Mouse (Mus musculus) G1E (cell line): ENCODE measurements at regions not wholly inside any gene's neighbourhood (a gene's known extent, or its start where the extent isn't known, plus 50 kb on each side); places are given as distances from the start of the nearest gene placed in this dataset.

Source experiments
- ATAC-seq: 2 replicates; pipeline ENCODE4 v1.8.0; 2016; ENCODE audit warnings: mild to moderate bottlenecking; ENCODE audit not compliant: insufficient number of reproducible peaks, poor library complexity, low FRiP score, severe bottlenecking; ENCODE audit errors: extremely low read depth
- DNase-seq: peaks from one replicate; pipeline ENCODE4 v3.0.0; 2012; ENCODE audit warnings: low spot score
- H3K27me3 ChIP-seq: 2 replicates; pipeline ENCODE4 v1.6.1; 2012; ENCODE audit warnings: mild to moderate bottlenecking, low read length, inconsistent platforms; ENCODE audit not compliant: insufficient read depth
- H3K36me3 ChIP-seq: replicated peaks from 2 replicates; pipeline ENCODE3; 2012; ENCODE audit warnings: mild to moderate bottlenecking, inconsistent platforms
- H3K4me1 ChIP-seq: 2 replicates; pipeline ENCODE4 v1.6.1; 2012; ENCODE audit warnings: low read depth, low read length, inconsistent platforms, mixed read lengths; ENCODE audit not compliant: insufficient read depth
- H3K4me3 ChIP-seq: 2 replicates; pipeline ENCODE4 v1.5.1; 2012; ENCODE audit warnings: low read depth, mild to moderate bottlenecking, inconsistent platforms, low read length, moderate library complexity, mixed read lengths
- H3K9me3 ChIP-seq: replicated peaks from 2 replicates; pipeline ENCODE4 v1.6.1; 2012; ENCODE audit warnings: inconsistent platforms
- CTCF ChIP-seq: IDR thresholded peaks from 2 replicates; pipeline ENCODE4 v1.5.1; 2012; ENCODE audit warnings: low read depth, low read length, inconsistent platforms, mixed read lengths
- GATA1 ChIP-seq: IDR thresholded peaks from 2 replicates; pipeline ENCODE4 v1.6.1; 2012; ENCODE audit warnings: borderline replicate concordance, low read length, inconsistent platforms, mixed read lengths
- GATA2 ChIP-seq: IDR thresholded peaks from 2 replicates; pipeline ENCODE4 v1.6.1; 2012; ENCODE audit warnings: low read depth, low read length, inconsistent platforms, borderline replicate concordance
- POLR2AphosphoS5 ChIP-seq: IDR thresholded peaks from 2 replicates; pipeline ENCODE4 v1.6.1; 2012; ENCODE audit warnings: low read depth, low read length, inconsistent platforms; ENCODE audit not compliant: insufficient replicate concordance
- TAL1 ChIP-seq: conservative IDR thresholded peaks from 2 replicates; pipeline ENCODE4 v1.6.1; 2012; ENCODE audit warnings: low read depth, low read length, inconsistent platforms, mixed read lengths

DNA sequence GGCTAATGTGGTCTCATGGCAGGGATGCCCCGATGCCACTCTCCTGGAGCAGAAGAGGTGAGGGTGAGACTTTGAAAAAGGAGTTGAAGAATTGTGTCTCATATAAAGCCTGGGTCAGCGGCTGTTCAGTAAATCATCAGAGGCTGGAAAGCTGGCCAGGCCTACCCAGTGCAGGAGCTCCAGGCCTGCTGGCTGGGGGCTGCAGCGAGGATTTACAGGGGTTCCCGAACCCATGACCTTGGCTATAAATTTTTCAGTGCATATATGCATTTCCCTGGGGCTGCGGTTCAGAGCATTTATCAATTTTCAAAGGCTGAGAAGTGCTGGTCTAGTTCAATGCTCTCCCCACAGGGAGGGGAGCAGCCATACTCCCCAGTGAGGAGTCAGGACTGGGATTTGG, 70.9 kb upstream of the Aldh1b1 start:
- H3K4me1 ChIP-seq: no peaks in the 10 kb centered on the region
- ATAC-seq (no peak), DNase-seq (no peak)
- H3K9me3 ChIP-seq: no peaks in the 10 kb centered on the region
- H3K36me3 ChIP-seq: no peaks in the 10 kb centered on the region
- no peak for TF ChIP-seq GATA2
- no peak for TF ChIP-seq GATA1
- TF ChIP-seq CTCF: no peak
- TF ChIP-seq TAL1: no peak
- no peak for TF ChIP-seq POLR2AphosphoS5
- H3K4me3 ChIP-seq: no peak overlapping the region
- H3K27me3 ChIP-seq: peaks cover 3% of the 10 kb centered on the region; the same call in 1 of the 2 replicates

DNA sequence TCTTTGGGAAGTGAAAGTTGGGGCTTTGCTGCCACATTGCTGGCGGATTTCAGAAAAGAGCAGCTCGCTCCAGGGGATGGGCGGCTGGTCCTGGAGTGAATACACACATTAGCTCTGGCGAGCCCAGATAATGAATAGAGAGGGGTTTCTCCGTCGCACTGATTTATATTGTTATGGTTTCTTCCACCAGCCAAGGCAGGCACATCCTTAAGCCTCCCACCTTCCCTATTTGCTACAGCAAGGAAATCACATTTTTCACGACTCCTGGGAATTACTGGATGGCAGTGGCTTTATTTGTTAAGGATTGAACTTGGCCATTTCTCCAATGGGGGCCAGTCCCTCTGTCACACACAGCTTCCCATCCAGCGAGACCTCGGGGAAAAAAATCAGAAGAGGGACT, 71.3 kb upstream of the Aldh1b1 start:
- no peak for ATAC-seq
- H3K4me1 ChIP-seq: no peaks in the 10 kb centered on the region
- no peaks in the 10 kb centered on the region for H3K9me3 ChIP-seq
- no peak overlapping the region for H3K4me3 ChIP-seq
- no peak for DNase-seq
- H3K36me3 ChIP-seq: no peaks in the 10 kb centered on the region
- no peak for TF ChIP-seq GATA1
- TF ChIP-seq TAL1: no peak
- no peak for TF ChIP-seq GATA2
- H3K27me3 ChIP-seq: peaks cover 3% of the 10 kb centered on the region; the same call in 1 of the 2 replicates

DNA sequence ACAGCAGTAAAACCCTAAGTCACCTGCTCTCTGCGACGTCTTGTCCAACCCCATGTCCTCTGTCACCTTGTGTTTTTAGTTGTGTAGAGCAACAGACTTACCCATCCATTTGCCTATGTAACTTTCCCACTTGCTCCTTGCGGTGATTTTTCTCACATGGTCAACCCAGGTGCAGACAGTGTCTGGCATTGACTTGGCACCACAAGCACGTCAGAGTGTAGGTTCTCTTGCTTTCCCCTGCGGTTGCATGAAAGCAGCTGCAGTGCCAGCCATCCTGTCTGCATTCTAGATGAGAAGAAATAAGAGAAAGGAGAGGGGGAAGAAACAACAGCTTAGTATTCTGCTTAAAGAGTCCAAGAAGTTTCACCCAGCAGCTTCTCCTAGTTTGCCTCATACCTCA, 72.0 kb upstream of the Aldh1b1 start:
- Histone ChIP-seq H3K9me3 (no peaks in the 10 kb centered on the region), H3K36me3 (no peaks in the 10 kb centered on the region), H3K4me1 (no peaks in the 10 kb centered on the region), H3K27me3 (peaks cover 3% of the 10 kb centered on the region; the same call in 1 of the 2 replicates), H3K4me3 (no peak overlapping the region)
- no peak for DNase-seq
- no peak for ATAC-seq
- TF ChIP-seq TAL1: no peak
- TF ChIP-seq POLR2AphosphoS5: no peak
- no peak for TF ChIP-seq GATA2
- TF ChIP-seq CTCF: no peak

DNA sequence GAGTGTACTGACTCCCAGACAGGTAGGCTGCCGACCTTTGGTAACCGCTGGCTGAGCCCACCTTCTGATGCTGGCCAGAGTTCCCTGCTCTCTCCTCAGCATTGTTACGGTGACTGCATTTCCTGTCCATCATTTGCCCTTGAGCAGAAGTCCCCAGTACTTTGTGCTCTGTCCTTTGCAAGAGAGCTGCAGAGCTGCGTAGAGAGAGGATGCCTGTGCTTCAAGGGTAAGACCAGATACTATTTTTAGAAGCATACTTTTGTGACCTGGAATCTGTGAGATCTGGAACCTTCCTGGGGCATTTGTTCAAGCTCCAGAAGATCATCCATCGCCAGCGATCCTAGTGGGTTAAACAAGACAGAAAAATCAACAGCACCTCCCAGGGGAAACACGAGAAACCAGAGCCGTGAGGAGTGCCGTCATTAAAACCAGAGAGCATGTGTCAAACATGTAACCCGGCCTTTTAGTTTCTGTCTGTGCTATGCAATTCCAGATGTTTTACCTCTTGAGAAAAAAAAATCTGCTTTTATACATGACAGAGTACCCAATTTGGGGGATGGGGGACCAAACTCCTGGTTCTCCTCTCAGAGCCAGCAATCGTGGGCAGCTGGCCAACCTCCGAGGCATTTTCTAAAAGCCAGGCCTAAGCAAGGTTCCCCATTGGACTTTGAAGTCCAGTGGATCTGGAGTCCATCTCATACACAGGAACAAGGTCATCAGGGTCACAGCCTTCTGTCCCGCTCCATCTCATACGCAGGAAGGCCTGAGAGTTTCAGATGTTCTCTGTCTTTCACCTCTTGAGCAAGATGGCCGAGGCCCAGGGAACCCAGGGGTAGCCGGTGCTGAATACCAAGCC, 73.5 kb upstream of the Aldh1b1 start:
- H3K36me3 ChIP-seq: no peaks in the 10 kb centered on the region
- H3K27me3 ChIP-seq: peaks cover 3% of the 10 kb centered on the region; the same call in 1 of the 2 replicates
- H3K9me3 ChIP-seq: no peaks in the 10 kb centered on the region
- no peak for ATAC-seq
- no peaks in the 10 kb centered on the region for H3K4me1 ChIP-seq
- TF ChIP-seq CTCF (no peak), POLR2AphosphoS5 (no peak), TAL1 (no peak), GATA1 (no peak), GATA2 (no peak)
- no peak for DNase-seq
- H3K4me3 ChIP-seq: no peak overlapping the region

DNA sequence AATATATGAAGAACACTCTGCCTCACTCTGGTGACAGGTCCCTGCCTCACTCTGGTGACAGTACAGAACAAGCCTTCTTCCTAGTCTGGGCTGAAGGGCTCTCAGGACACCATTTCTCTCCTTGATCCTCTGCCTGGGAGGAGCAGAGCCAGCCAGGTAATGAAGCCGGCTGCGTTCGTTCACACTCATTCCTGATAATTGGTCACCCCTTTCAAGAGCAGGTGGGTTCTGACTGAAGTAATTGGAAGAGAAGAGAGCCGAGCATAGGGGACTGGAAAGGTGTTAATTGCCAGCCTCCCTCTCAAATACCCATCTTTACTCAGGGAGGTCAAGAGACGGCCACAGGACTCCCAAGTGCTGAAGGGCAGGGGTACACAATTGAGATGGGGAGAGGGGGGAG, 78.5 kb upstream of the Aldh1b1 start:
- H3K4me1 ChIP-seq: no peaks in the 10 kb centered on the region
- no peaks in the 10 kb centered on the region for H3K36me3 ChIP-seq

DNA sequence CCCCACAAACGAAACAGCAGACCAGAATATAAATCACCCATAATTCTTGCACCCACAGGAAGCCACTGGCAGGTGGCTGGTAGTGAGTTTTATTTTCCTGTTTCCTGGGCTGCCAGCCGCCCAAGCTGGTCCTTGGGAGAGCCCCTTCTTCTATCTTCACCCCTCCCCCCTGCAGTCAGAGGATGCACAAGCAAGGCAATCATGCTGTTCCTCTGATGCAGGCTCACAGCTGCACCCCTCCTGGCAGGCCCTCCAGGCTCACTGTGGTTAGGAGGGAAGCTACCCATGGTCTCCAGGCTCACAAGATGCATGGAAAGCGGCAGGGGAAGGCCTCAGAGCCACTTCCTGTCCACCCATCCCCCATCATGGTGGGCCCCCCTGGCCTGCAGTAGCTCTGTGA, 79.3 kb upstream of the Aldh1b1 start:
- H3K27me3 ChIP-seq: peaks cover 3% of the 10 kb centered on the region
- no peaks in the 10 kb centered on the region for H3K9me3 ChIP-seq
- H3K4me1 ChIP-seq: no peaks in the 10 kb centered on the region
- ATAC-seq (no peak), DNase-seq (no peak)
- H3K4me3 ChIP-seq: no peak overlapping the region
- H3K36me3 ChIP-seq: no peaks in the 10 kb centered on the region
- no peak for TF ChIP-seq GATA1
- no peak for TF ChIP-seq POLR2AphosphoS5
- TF ChIP-seq CTCF: no peak
- TF ChIP-seq GATA2: no peak
- TF ChIP-seq TAL1: no peak

More for the DNA sequence above, 78.5 kb upstream of the Aldh1b1 start:
- ATAC-seq: no peak
- H3K27me3 ChIP-seq: peaks cover 3% of the 10 kb centered on the region
- TF ChIP-seq CTCF (no peak), TAL1 (no peak), POLR2AphosphoS5 (no peak), GATA2 (no peak), GATA1 (no peak)
- no peak for DNase-seq
- H3K9me3 ChIP-seq: no peaks in the 10 kb centered on the region
- no peak overlapping the region for H3K4me3 ChIP-seq

DNA sequence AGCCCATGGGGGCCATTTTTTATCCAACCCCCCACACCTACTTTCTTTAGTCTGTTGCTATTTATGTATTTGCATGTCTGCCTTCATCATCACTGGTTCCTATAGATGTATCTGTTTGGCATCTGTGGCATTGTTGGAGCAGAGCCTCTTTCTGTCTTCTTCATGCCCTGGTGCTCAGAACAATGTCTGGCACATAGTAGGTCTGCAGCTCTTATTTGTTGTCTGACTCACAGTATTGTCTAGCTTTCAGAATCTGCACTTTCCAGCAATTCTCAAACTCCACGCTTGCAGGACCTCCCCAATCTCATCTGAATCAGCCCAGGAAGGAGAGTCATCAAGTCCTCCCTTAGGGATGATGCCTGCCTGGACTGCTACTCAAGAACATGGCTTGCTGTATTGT, 82.9 kb upstream of the Aldh1b1 start:
- Histone ChIP-seq H3K36me3 (no peaks in the 10 kb centered on the region), H3K4me3 (no peak overlapping the region), H3K9me3 (no peaks in the 10 kb centered on the region), H3K27me3 (peaks cover 3% of the 10 kb centered on the region; the same call in 1 of the 2 replicates), H3K4me1 (no peaks in the 10 kb centered on the region)
- no peak for DNase-seq
- no peak for TF ChIP-seq TAL1
- TF ChIP-seq GATA1: no peak
- TF ChIP-seq CTCF: no peak
- no peak for ATAC-seq
